Mouse (Mus musculus) kidney, adult 18-20 months (tissue): Measurements from ENCODE around the gene Engase.

Experiments
- DNase-seq: peaks from one replicate; pipeline ENCODE4 v3.0.0; 2021

Engase gene

GRCm38 (mm10) chr11:118490566-118491218 lies 14.1 kb downstream of the Engase start:
- peak; percentile 69 for DNase-seq

DNA sequence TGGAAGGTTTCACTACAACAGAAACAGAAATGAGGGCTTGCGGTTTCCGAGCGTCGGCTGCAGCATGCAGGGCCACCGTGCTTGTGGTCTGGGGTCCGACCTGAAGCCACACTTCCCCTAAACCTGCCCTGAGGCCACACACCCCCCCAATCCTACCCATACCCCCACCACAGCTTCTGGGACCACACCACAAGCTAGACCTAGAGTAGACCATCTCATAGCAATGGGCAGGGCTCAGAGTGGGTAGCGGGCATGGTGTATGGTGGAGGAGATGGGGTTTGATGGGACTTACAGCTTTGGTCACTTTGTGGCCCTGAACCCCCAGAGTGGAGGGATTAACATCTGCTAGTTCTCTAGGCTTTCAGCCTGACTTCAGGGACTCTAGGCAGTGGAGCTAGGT lies 14.6 kb downstream of the Engase start:
- DNase-seq, result no peak

- no peak for DNase-seq
Observed at GRCm38 (mm10) chr11:118493458-118493857, 16.8 kb downstream of the Engase start.

GRCm38 (mm10) chr11:118494001-118494737 lies 17.5 kb downstream of the Engase start:
- no peak for DNase-seq

- no peak for DNase-seq
Observed at GRCm38 (mm10) chr11:118495065-118495464, 18.4 kb downstream of the Engase start.

DNA sequence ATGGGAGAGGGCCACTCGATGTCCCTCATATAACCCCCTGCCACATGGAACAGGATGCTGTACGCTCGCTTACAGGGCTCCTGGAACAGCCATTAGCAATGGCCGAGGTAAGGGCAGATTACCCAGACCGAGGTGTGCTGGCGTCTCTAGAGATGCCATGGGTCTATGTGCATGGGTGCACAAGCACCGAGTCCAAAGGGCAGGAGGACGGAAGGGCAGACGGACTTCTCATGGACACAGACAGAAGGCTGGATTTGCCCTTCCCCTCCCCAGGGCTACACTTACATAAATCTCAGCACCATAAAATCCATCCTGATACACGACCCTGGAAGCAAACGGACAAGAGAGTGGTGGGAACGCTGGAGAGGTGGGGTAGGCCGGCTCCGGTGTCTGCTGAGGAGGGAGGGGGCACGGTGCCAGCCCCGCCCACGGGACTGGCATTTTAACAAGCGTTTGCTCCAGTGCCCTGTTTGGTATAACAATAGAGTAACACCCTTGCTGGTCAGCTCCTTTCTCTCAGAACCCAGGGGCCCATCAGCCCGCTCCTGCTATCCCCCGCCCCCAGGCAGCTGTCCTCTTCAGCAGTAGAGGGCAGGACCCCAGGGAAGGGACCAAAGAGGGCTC lies 19.5 kb downstream of the Engase start:
- DNase-seq, result peak; percentile 69

- DNase-seq, result no peak
Observed at GRCm38 (mm10) chr11:118502990-118503389, 26.4 kb downstream of the Engase start.

- no peak for DNase-seq
Observed at GRCm38 (mm10) chr11:118503418-118504179, 27.0 kb downstream of the Engase start.

DNA sequence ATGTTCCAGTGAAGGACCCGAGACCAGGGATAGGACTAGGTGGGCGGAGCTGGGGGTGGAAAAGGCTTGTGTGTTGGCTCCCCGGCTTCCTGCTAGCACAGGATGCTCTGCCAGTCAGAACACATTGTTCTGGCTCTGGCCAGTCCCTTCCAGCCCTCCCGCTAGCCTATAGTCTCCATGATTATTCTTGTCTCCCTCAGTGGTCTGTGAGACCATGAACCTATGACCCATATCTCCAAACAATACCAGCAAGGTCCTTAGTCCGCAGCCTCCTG lies 27.5 kb downstream of the Engase start:
- DNase-seq, result no peak

- no peak for DNase-seq
Observed at GRCm38 (mm10) chr11:118507095-118507494, 30.5 kb downstream of the Engase start.

DNA sequence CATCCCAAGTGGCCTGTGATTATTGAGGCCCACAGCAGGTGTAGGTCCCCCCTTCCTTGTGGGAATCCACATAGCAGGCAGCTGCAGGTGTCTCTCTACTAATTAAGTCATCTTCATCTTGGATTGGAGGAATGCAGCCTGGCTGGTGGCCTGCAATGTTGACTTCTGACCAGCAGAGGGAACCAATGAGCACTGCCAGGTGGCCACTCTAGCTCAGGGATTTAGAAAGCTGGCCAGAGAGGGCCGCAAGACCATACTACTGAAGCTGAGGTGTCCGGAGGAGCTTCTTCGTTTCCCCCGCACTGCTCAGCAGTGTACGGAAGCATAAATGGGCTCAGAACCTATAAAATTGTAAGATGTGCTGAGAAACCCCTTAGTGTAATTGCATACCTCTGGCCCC lies 31.3 kb downstream of the Engase start:
- peak; percentile 84 for DNase-seq

- no peak for DNase-seq
Observed at GRCm38 (mm10) chr11:118508341-118508740, 31.7 kb downstream of the Engase start.

GRCm38 (mm10) chr11:118511851-118512250 lies 35.2 kb downstream of the Engase start:
- peak; percentile 68 for DNase-seq

DNA sequence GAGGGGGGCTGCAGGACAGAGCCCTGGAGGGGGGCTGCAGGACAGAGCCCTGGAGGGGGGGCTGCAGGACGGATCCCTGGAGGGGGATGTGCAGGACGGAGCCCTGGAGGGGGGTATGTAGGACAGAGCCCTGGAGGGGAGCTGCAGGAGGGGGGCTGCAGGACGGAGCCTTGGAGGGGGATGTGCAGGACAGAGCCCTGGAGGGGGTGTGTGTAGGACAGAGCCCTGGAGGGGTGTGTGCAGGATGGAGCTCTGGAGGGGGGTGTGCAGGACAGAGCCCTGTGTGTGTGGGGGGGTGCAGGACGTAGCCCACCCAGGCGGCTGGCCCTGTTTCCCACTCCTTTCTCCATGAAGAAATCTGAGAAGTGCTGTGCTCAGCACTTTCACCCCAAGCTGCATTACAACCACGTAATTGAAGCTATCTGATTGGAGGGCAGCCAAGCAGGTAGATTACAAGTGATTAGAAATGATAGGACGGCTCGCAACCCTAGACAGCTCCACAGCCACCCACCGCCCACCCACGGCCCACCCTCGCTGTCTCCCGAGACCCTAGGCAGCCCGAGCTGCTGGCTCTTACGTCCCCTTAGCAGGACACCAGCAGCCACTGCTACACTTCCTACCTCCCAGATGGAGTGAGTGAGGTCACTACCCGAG lies 35.8 kb downstream of the Engase start:
- no peak for DNase-seq

- no peak for DNase-seq
Observed at GRCm38 (mm10) chr11:118517924-118518323, 41.3 kb downstream of the Engase start.

- DNase-seq, result no peak
Observed at GRCm38 (mm10) chr11:118518743-118519142, 42.1 kb downstream of the Engase start.

DNA sequence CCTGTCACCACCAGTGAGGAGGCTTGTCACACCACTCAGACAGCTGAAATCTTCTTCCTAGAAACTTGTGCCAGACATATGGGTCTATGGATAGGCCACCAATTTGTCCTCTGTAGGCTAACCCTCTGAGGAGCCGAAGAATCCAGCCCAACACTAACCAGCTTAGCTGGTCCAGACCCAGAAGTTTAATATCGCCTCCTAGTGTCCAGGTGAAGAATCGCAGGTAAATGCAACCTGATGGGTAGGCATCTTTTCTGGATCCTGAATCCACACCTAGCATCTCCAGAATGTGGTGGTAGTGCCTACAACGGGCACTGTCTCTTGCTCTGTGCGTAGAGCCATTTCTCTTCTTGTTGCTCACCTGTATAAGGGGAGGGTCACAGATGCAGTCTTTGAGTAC lies 43.6 kb downstream of the Engase start:
- no peak for DNase-seq

GRCm38 (mm10) chr11:118520932-118521331 lies 44.3 kb downstream of the Engase start:
- DNase-seq, result no peak

- DNase-seq, result no peak
Observed at GRCm38 (mm10) chr11:118523496-118524145, 47.0 kb downstream of the Engase start.

GRCm38 (mm10) chr11:118525059-118525458 lies 48.4 kb downstream of the Engase start:
- DNase-seq, result no peak

GRCm38 (mm10) chr11:118528761-118529160 lies 52.1 kb downstream of the Engase start:
- no peak for DNase-seq

DNA sequence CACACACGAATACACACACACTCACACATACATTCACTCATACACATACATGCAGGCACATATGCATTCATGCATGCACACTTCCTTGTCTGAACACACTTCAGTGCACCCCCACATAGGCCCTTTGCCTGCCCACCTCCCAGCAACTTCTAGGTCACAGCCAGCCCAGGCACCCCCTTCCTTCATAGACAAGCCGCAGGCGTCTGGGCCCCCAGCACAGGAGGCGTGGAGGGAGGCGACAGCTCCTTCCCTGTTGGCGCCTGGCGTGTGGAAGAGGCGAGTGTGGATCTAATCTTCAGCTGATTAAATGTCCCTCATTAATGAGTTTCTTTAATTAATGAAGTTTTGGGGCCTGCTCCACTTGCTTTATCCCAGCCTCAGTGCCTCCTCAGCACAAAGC lies 53.7 kb downstream of the Engase start:
- DNase-seq, result no peak
